Mouse (Mus musculus) liver, embryonic 12.5 days (tissue): Measurements from ENCODE around the gene Ttc24. TPM values are rescaled to one million over a fixed set of nuclear protein-coding genes. Genes with fewer than 3 reads are reported as not detected.

Source experiments
- ATAC-seq: fragments of 200-750 bp; cut with Nextera tagmentation; 2 replicates; pipeline ENCODE4 v1.8.0; 2017; ENCODE audit warnings: moderate number of reproducible peaks, mild to moderate bottlenecking, moderate library complexity
- H3K27ac ChIP-seq: fragments of 300-500 bp; sonication (generic); 2 replicates; pipeline ENCODE4 v1.5.1; 2016; ENCODE audit warnings: mild to moderate bottlenecking
- H3K27me3 ChIP-seq: fragments of 300-500 bp; sonication (generic); replicated peaks from 2 replicates; pipeline ENCODE4 v1.6.1; 2016; ENCODE audit warnings: mild to moderate bottlenecking, moderate library complexity
- H3K36me3 ChIP-seq: fragments of 300-500 bp; sonication (generic); 2 replicates; pipeline ENCODE4 v1.6.1; 2016; ENCODE audit warnings: mild to moderate bottlenecking, moderate library complexity
- H3K4me1 ChIP-seq: fragments of 300-500 bp; sonication (generic); 2 replicates; pipeline ENCODE4 v1.6.1; 2016
- H3K4me2 ChIP-seq: fragments of 300-500 bp; sonication (generic); 2 replicates; pipeline ENCODE4 v1.6.1; 2016; ENCODE audit warnings: mild to moderate bottlenecking, moderate library complexity
- H3K4me3 ChIP-seq: fragments of 300-500 bp; sonication (generic); 2 replicates; pipeline ENCODE4 v1.5.1; 2016; ENCODE audit warnings: mild to moderate bottlenecking, moderate library complexity
- H3K9ac ChIP-seq: fragments of 300-500 bp; sonication (generic); 2 replicates; pipeline ENCODE4 v1.6.1; 2016; ENCODE audit warnings: mild to moderate bottlenecking, moderate library complexity
- H3K9me3 ChIP-seq: fragments of 300-500 bp; sonication (generic); replicated peaks from 2 replicates; pipeline ENCODE4 v1.6.1; 2016; ENCODE audit warnings: mild to moderate bottlenecking, moderate library complexity
- WGBS: fragments of 180-500 bp; shearing (Covaris S2); methylation state at CpG from one replicate; pipeline ENCODE4 v1.1.7; 2016; ENCODE audit not compliant: insufficient replicate concordance; 5-methylcytosine and 5-hydroxymethylcytosine counted together
- polyA plus RNA-seq: library from polyadenylated mRNA; unstranded; fragments of >200 nt; fragmentation: Nextera tagmentation; extraction: Ambion mirVana; gene quantifications from 2 replicates; pipeline ENCODE4 v1.2.1, GENCODE M21; 2016

The Ttc24 gene
- polyA plus RNA-seq, 1 experiment from 2014 or later = not detected

DNA sequence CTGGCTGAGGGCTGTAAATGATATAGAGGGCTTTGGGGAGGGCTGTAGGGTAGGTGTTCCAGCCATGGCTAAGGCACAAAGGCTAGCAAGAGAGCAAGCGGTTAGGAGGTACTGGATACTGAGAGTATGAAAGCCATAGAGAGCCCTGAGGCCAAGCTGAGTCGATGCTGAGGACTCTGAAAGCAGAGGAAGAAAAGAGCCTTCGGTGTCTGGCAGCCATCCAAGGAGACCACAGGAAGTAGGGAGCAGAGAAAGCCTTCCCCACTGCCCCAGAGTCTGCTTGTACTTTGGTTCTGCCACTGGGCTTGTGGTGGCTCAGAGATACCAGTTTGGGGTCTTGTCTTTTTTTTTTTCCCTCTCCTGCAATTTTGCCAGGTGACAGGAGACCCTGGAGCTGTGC lies 22.1 kb upstream of the Ttc24 start:
- no peak overlapping the region for H3K4me3 ChIP-seq
- H3K4me1 ChIP-seq = no peaks in the 10 kb centered on the region
- H3K36me3 ChIP-seq = peaks cover 82% of the 10 kb centered on the region
- H3K9ac ChIP-seq = no peak overlapping the region
- no peak overlapping the region for H3K27ac ChIP-seq
- no peaks in the 10 kb centered on the region for H3K9me3 ChIP-seq
- no peaks in the 10 kb centered on the region for H3K27me3 ChIP-seq
- no peak overlapping the region for H3K4me2 ChIP-seq
- WGBS = 71% methylated on average over 3 of the region's 3 CpGs
- ATAC-seq = no peak

- H3K4me1 ChIP-seq = no peaks in the 10 kb centered on the region
- no peak overlapping the region for H3K4me2 ChIP-seq
- H3K4me3 ChIP-seq = no peak overlapping the region
- H3K9ac ChIP-seq = no peak overlapping the region
- H3K27me3 ChIP-seq = no peaks in the 10 kb centered on the region
- no peak overlapping the region for H3K27ac ChIP-seq
- peaks cover 80% of the 10 kb centered on the region for H3K36me3 ChIP-seq
- no peak for ATAC-seq
- WGBS = 66% methylated on average over 6 of the region's 6 CpGs
- H3K9me3 ChIP-seq = no peaks in the 10 kb centered on the region
Observed at GRCm38 (mm10) chr3:88097666-88098065, 19.6 kb upstream of the Ttc24 start.

DNA sequence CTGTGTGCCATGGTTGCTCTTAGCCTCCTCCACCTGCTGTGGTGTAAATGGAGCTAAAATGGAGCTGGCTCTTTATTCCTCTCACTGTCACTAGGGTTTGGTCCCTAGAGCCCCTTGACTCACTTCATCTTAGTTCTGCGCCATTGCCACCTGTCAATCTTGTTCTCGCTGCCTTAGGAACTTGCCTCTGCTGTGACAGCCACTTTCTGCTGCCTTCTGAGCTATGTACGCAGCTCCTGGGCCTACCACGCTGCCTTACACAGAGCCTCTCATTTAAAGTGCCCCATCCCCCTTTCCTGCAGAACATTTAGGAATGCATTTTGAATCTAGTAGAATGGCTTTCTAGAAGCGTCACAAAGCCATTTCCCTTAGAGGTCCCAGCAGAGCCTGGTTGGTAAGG lies 16.0 kb upstream of the Ttc24 start:
- Histone ChIP-seq H3K4me1 (no peaks in the 10 kb centered on the region), H3K9me3 (no peaks in the 10 kb centered on the region), H3K4me3 (no peak overlapping the region), H3K4me2 (no peak overlapping the region), H3K27me3 (no peaks in the 10 kb centered on the region), H3K27ac (no peak overlapping the region), H3K36me3 (peaks cover 85% of the 10 kb centered on the region), H3K9ac (no peak overlapping the region)
- 80% methylated on average over 5 of the region's 5 CpGs for WGBS
- ATAC-seq = no peak

DNA sequence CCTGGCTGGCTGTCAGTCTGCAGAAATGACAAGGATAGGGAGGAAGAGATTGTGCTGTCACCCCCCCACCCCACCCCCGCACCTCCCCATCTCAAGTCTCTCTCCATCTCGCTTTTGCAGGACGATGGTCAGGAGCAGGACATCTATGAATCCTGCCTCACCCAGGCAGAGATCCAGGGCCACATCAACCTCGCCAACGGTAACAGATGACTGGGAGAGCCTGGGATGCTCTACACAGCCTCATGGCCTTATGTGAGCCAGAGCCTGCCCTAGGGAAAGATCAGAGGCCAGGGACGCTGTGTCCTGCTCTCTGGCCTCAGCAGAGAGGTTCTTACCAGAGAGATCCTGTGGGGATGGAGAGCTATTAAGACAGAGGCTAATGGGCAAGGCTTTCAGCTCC lies 12.5 kb upstream of the Ttc24 start:
- H3K9ac ChIP-seq = no peak overlapping the region
- H3K36me3 ChIP-seq = peaks cover 89% of the 10 kb centered on the region
- no peaks in the 10 kb centered on the region for H3K9me3 ChIP-seq
- 87% methylated on average over 6 of the region's 6 CpGs for WGBS
- H3K4me3 ChIP-seq = no peak overlapping the region
- no peak overlapping the region for H3K4me2 ChIP-seq
- no peak for ATAC-seq
- no peaks in the 10 kb centered on the region for H3K4me1 ChIP-seq
- no peaks in the 10 kb centered on the region for H3K27me3 ChIP-seq
- no peak overlapping the region for H3K27ac ChIP-seq

DNA sequence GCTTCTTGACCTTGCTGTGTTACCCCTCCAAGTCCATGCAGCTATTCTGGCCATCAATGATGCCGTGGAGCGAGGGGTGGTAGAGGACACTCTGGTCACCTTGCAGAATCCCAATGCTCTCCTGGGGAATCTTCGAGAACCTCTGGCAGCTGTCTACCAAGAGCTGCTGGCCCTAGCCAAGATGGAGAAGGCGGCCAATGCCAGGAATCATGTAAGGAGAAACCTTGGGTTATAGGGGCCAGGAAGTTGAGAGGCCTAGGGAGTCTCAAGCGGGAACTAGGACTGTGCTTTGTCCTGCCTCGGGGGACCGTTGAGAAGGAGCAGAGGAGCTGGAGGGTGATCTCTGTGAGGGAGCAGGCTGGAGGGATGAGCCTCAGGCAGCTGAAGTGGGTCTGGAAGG lies 12.0 kb upstream of the Ttc24 start:
- Histone ChIP-seq H3K4me2 (no peak overlapping the region), H3K27me3 (no peaks in the 10 kb centered on the region), H3K9ac (no peak overlapping the region), H3K4me3 (no peak overlapping the region), H3K4me1 (no peaks in the 10 kb centered on the region), H3K27ac (no peak overlapping the region), H3K36me3 (peaks cover 90% of the 10 kb centered on the region), H3K9me3 (no peaks in the 10 kb centered on the region)
- no peak for ATAC-seq
- WGBS = 85% methylated on average over 7 of the region's 7 CpGs

GRCm38 (mm10) chr3:88087688-88088087 lies 9.6 kb upstream of the Ttc24 start:
- no peak overlapping the region for H3K4me3 ChIP-seq
- H3K4me2 ChIP-seq = no peak overlapping the region
- H3K9ac ChIP-seq = no peak overlapping the region
- no peaks in the 10 kb centered on the region for H3K27me3 ChIP-seq
- H3K36me3 ChIP-seq = peaks cover 81% of the 10 kb centered on the region
- peaks cover 6% of the 10 kb centered on the region for H3K4me1 ChIP-seq
- no peak for ATAC-seq
- H3K27ac ChIP-seq = no peak overlapping the region
- 70% methylated on average over 1 of the region's 1 CpGs for WGBS
- H3K9me3 ChIP-seq = no peaks in the 10 kb centered on the region

DNA sequence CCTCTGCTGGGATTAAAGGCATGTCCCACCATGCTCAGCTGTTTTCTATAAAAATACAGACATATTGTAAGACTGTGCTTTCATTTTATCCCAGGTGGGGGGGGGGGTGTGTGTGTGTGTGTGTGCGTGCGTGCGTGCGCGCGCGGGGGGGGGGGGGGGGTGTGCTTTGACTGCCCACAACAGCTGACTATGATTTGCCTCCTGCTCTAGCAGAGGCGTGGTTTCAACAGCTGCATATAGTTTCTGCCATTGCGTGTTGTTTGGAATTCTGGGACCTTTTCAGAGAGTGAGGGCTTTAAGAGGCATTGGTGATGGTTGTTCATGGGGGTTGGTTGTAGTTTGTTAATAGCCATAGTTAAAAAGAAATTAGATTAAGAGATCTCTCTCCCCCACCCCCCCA lies 7.4 kb upstream of the Ttc24 start:
- no peak for ATAC-seq
- Histone ChIP-seq H3K4me2 (no peak overlapping the region), H3K9ac (no peak overlapping the region), H3K4me1 (peaks cover 17% of the 10 kb centered on the region), H3K27ac (no peak overlapping the region), H3K4me3 (no peak overlapping the region), H3K9me3 (no peaks in the 10 kb centered on the region), H3K36me3 (peaks cover 59% of the 10 kb centered on the region), H3K27me3 (no peaks in the 10 kb centered on the region)
- WGBS = 86% methylated on average over 2 of the region's 9 CpGs

- WGBS = 81% methylated on average over 2 of the region's 2 CpGs
Observed at GRCm38 (mm10) chr3:88084001-88084400, 5.9 kb upstream of the Ttc24 start.

GRCm38 (mm10) chr3:88082663-88083062 lies 4.6 kb upstream of the Ttc24 start:
- no peak overlapping the region for H3K27ac ChIP-seq
- H3K36me3 ChIP-seq = peaks cover 34% of the 10 kb centered on the region
- H3K4me3 ChIP-seq = peak overlapping the region; percentile 73
- H3K27me3 ChIP-seq = peaks cover 14% of the 10 kb centered on the region
- ATAC-seq = peak; percentile 62; the same call in 1 of the 2 replicates
- 15% methylated on average over 4 of the region's 4 CpGs for WGBS
- H3K9me3 ChIP-seq = no peaks in the 10 kb centered on the region
- peaks cover 17% of the 10 kb centered on the region for H3K4me1 ChIP-seq
- H3K9ac ChIP-seq = peak overlapping the region; percentile 79
- peak overlapping the region; percentile 83 for H3K4me2 ChIP-seq

More at GRCm38 (mm10) chr3:88084001-88084400, 5.9 kb upstream of the Ttc24 start:
- H3K27me3 ChIP-seq = peaks cover 5% of the 10 kb centered on the region; the same call in 1 of the 2 replicates
- H3K36me3 ChIP-seq = peaks cover 44% of the 10 kb centered on the region
- H3K27ac ChIP-seq = no peak overlapping the region
- no peak for ATAC-seq
- H3K4me2 ChIP-seq = no peak overlapping the region
- H3K4me1 ChIP-seq = peaks cover 17% of the 10 kb centered on the region
- H3K4me3 ChIP-seq = no peak overlapping the region
- H3K9me3 ChIP-seq = no peaks in the 10 kb centered on the region
- H3K9ac ChIP-seq = no peak overlapping the region

GRCm38 (mm10) chr3:88082224-88082618 lies 4.1 kb upstream of the Ttc24 start:
- Histone ChIP-seq H3K4me1 (peaks cover 17% of the 10 kb centered on the region), H3K27me3 (peaks cover 18% of the 10 kb centered on the region), H3K36me3 (peaks cover 32% of the 10 kb centered on the region), H3K4me3 (peak overlapping the region; percentile 73), H3K4me2 (peak overlapping the region; percentile 83), H3K9me3 (no peaks in the 10 kb centered on the region), H3K27ac (peak overlapping the region; percentile 54; the same call in 1 of the 2 replicates), H3K9ac (peak overlapping the region; percentile 79)
- ATAC-seq = 0 out of 2 replicates have a peak, but pooled peaks have one; percentile 23
- WGBS = 2% methylated on average over 13 of the region's 13 CpGs

GRCm38 (mm10) chr3:88081345-88082223 lies 3.5 kb upstream of the Ttc24 start, which contains the start of gene Iqgap3:
Gene Iqgap3 (plus strand): TSS chr3:88081971.
- ATAC-seq = peak; percentile 85
- Histone ChIP-seq H3K9ac (peak within 1 kb of the TSS; percentile 79), H3K4me1 (peaks cover 17% of the 10 kb centered on the region), H3K27me3 (peaks cover 21% of the 10 kb centered on the region), H3K4me3 (peak within 1 kb of the TSS; percentile 73), H3K36me3 (peaks cover 28% of the 10 kb centered on the region), H3K4me2 (peak within 1 kb of the TSS; percentile 83), H3K27ac (peak within 1 kb of the TSS; percentile 54; the same call in 1 of the 2 replicates), H3K9me3 (no peaks in the 10 kb centered on the region)
- 18% methylated on average over 33 of the region's 33 CpGs for WGBS

DNA sequence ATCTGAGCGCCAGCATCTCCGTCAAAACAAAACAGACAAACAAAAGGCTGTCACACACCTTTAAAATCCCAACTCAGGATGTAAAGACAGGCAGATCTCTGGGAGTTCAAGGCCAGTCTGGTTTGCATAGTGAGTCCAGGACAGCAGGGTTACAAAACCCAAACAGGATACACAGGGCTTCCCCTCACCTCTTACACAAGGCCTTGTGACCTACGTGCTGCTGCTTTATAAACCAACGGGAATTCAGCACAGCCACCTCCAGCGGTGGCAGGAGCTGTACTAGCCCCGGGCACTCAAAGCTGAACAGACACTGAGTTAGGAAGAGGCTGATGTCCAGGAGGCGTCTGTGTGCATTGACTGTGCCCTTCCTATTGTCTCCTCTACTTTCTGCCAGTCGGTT lies 663 bp downstream of the Ttc24 start:
- Histone ChIP-seq H3K9ac (no peak overlapping the region), H3K4me2 (no peak overlapping the region), H3K4me1 (peaks cover 8% of the 10 kb centered on the region), H3K36me3 (no peaks in the 10 kb centered on the region), H3K4me3 (no peak overlapping the region), H3K27ac (no peak overlapping the region), H3K27me3 (peaks cover 42% of the 10 kb centered on the region), H3K9me3 (no peaks in the 10 kb centered on the region)
- WGBS = 33% methylated on average over 8 of the region's 8 CpGs
- ATAC-seq = no peak
